Mouse (Mus musculus): ENCODE data around the gene Kndc1.

DNA sequence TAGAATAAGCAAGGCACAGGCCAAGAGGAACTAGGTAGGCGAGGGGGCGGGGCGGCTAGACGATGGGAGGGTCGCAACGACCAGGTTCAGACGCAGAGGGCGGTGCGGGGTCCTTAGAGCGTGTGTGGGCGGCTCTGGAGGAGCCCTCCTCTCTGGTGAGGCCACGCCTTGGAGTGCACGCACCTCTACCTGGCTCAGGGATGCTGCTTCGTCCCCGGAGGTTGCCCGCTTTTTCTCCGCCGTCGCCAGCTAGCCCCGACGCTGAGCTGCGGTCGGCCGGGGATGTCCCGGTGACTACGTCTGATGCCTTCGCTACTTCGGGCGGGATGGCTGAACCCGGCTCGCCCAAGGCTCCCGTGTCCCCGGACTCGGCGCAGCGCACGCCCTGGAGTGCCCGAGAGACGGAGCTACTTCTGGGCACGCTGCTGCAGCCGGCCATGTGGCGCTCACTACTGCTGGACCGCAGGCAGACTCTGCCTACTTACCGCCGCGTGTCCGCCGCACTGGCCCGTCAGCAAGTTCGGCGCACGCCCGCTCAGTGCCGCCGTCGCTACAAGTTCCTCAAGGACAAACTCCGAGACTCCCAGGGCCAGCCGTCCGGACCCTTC is 49.3 kb downstream of the Kndc1 start, which contains the start of gene Utf1:
- TF ChIP-seq CTCF (IDR thresholded peaks at IDR 0.05; ENCODE audit: low read depth) (no peak), EP300 (IDR thresholded peaks at IDR 0.05; ENCODE audit: low read depth) (no peak)

Data from liver, embryonic 14.5 days (tissue).